Mouse (Mus musculus) liver, embryonic 14.5 days (tissue): ENCODE data around the gene Tor4a. TPM values are rescaled to one million over a fixed set of nuclear protein-coding genes. Genes with fewer than 3 reads are reported as not detected.

Experiments
- ATAC-seq: fragments of 200-750 bp; cut with Nextera tagmentation; 2 replicates; pipeline ENCODE4 v1.8.0; 2017; ENCODE audit warnings: moderate number of reproducible peaks, mild to moderate bottlenecking, moderate library complexity; ENCODE audit not compliant: insufficient read depth
- DNase-seq, 3 experiments: peaks; one replicate each; pipeline ENCODE4 v3.0.0-alpha.2; 2012 to 2013; ENCODE audit warnings: low read depth in 3 of 3, low spot score in 3 of 3
- H3K27ac ChIP-seq: fragments of 300-500 bp; sonication (generic); 2 replicates; pipeline ENCODE4 v1.5.1; 2014; ENCODE audit warnings: moderate library complexity, mild to moderate bottlenecking, control low read depth, inconsistent platforms
- H3K27me3 ChIP-seq: fragments of 300-500 bp; sonication (generic); 2 replicates; pipeline ENCODE4 v1.6.1; 2014; ENCODE audit warnings: mild to moderate bottlenecking, low read length, moderate library complexity; ENCODE audit not compliant: control insufficient read depth, insufficient read depth
- H3K36me3 ChIP-seq: fragments of 300-500 bp; sonication (generic); replicated peaks from 2 replicates; pipeline ENCODE4 v1.6.1; 2014; ENCODE audit warnings: low read depth; ENCODE audit not compliant: control insufficient read depth, insufficient read depth
- H3K4me1 ChIP-seq, 2 experiments: fragments of 200-500 bp in 1 of 2; fragments of 300-500 bp in 1 of 2; sonication (generic) in 1 of 2; replicated peaks; 2 replicates each; pipeline ENCODE4 v1.6.1; 2012 to 2014; ENCODE audit warnings: antibody characterized with exemption in 1 of 2, inconsistent platforms in 1 of 2, low read length in 1 of 2; ENCODE audit not compliant: control insufficient read depth in 2 of 2, insufficient read depth in 2 of 2
- H3K4me2 ChIP-seq: fragments of 300-500 bp; sonication (generic); 2 replicates; pipeline ENCODE4 v1.6.1; 2014; ENCODE audit warnings: low read depth, mild to moderate bottlenecking, control low read depth, moderate library complexity
- H3K4me3 ChIP-seq, 2 experiments: fragments of 200-500 bp in 1 of 2; fragments of 300-500 bp in 1 of 2; sonication (generic) in 1 of 2; 2 replicates each; pipeline ENCODE4 v1.5.1; 2012 to 2014; ENCODE audit warnings: low read depth in 2 of 2, low read length in 2 of 2, mild to moderate bottlenecking in 2 of 2, control low read depth in 1 of 2, inconsistent platforms in 1 of 2, moderate library complexity in 1 of 2; ENCODE audit not compliant: insufficient read depth in 1 of 2
- H3K9ac ChIP-seq: fragments of 300-500 bp; sonication (generic); replicated peaks from 2 replicates; pipeline ENCODE4 v1.6.1; 2014; ENCODE audit warnings: mild to moderate bottlenecking, control low read depth, moderate library complexity
- H3K9me3 ChIP-seq: fragments of 300-500 bp; sonication (generic); 2 replicates; pipeline ENCODE4 v1.6.1; 2016; ENCODE audit warnings: low read length, mixed read lengths; ENCODE audit not compliant: control insufficient read depth
- CTCF ChIP-seq: IDR thresholded peaks from 2 replicates; pipeline ENCODE4 v1.5.1; 2016; ENCODE audit warnings: antibody characterized with exemption, low read depth, control low read depth
- EP300 ChIP-seq: IDR thresholded peaks from 2 replicates; pipeline ENCODE4 v1.6.1; 2016; ENCODE audit warnings: antibody characterized with exemption, low read depth
- WGBS: fragments of 180-500 bp; shearing (Covaris S2); extraction: QIAGEN DNeasy Blood & Tissue Kit; methylation state at CpG from one replicate; pipeline ENCODE4 v1.1.7; 2014; ENCODE audit not compliant: insufficient replicate concordance; 5-methylcytosine and 5-hydroxymethylcytosine counted together
- polyA plus RNA-seq, 2 experiments: library from polyadenylated mRNA; depleted of rRNA in 1 of 2; stranded (reverse) in 1 of 2; unstranded in 1 of 2; fragments of >200 nt; fragmentation: Nextera tagmentation in 1 of 2; extraction: Ambion mirVana in 1 of 2; gene quantifications; 2 replicates each; pipeline versions ENCODE4 v1.2.1 to v1.2.3; 2012 to 2014

The Tor4a gene
- polyA plus RNA-seq, 2 experiments, result 3.7 to 4.9 TPM

GRCm38 (mm10) chr2:25236614-25237013 is 39.9 kb upstream of the Tor4a start, which contains the start of gene Rnf224:
Gene Rnf224, minus strand, starts transcription at chr2:25236787.
- peaks cover 7% of the 10 kb centered on the region for H3K27me3 ChIP-seq
- H3K9me3 ChIP-seq, result no peaks in the 10 kb centered on the region
- no peak within 1 kb of the TSS for H3K4me3 ChIP-seq
- H3K36me3 ChIP-seq, result no peaks in the 10 kb centered on the region
- ATAC-seq (no peak), DNase-seq (no peak)
- 25% methylated on average over 8 of the region's 8 CpGs for WGBS
- TF ChIP-seq CTCF (no peak), EP300 (no peak)
- H3K9ac ChIP-seq, result no peak within 1 kb of the TSS
- peaks cover 3 to 16% of the 10 kb centered on the region in 2 experiments for H3K4me1 ChIP-seq
- H3K4me2 ChIP-seq, result no peak within 1 kb of the TSS
- H3K27ac ChIP-seq, result no peak within 1 kb of the TSS

- peaks cover 0 to 5% of the 10 kb centered on the region in 2 experiments; a peak in 1 of 4 replicates for H3K4me1 ChIP-seq
- no peak overlapping the region for H3K4me3 ChIP-seq
- no peaks in the 10 kb centered on the region for H3K9me3 ChIP-seq
- H3K27ac ChIP-seq, result no peak overlapping the region
- no peaks in the 10 kb centered on the region for H3K36me3 ChIP-seq
- no peak overlapping the region for H3K4me2 ChIP-seq
- H3K27me3 ChIP-seq, result no peaks in the 10 kb centered on the region
- no peak overlapping the region for H3K9ac ChIP-seq
- DNase-seq (no peak), ATAC-seq (no peak)
- TF ChIP-seq CTCF (no peak), EP300 (no peak)
- WGBS, result 49% methylated on average over 5 of the region's 5 CpGs
These were observed 38.0 kb upstream of the Tor4a start for GRCm38 (mm10) chr2:25234551-25235220.

- 68% methylated on average over 3 of the region's 3 CpGs for WGBS
- no peak for TF ChIP-seq CTCF
- TF ChIP-seq EP300, result no peak
- H3K9me3 ChIP-seq, result no peaks in the 10 kb centered on the region
- H3K9ac ChIP-seq, result no peak within 1 kb of the TSS; the same call in 1 of the 2 replicates
- peaks cover 0 to 5% of the 10 kb centered on the region in 2 experiments; a peak in 1 of 4 replicates for H3K4me1 ChIP-seq
- DNase-seq (no peak), ATAC-seq (no peak)
- H3K4me2 ChIP-seq, result no peak within 1 kb of the TSS
- no peaks in the 10 kb centered on the region for H3K36me3 ChIP-seq
- no peak within 1 kb of the TSS for H3K27ac ChIP-seq
- H3K4me3 ChIP-seq, result no peak within 1 kb of the TSS
- H3K27me3 ChIP-seq, result no peaks in the 10 kb centered on the region
These were observed 37.4 kb upstream of the Tor4a start, which contains the start of gene Slc34a3 for GRCm38 (mm10) chr2:25234050-25234449. Gene Slc34a3, minus strand, starts transcription at chr2:25234364.

- Histone ChIP-seq H3K27me3 (no peaks in the 10 kb centered on the region), H3K4me1 (peaks cover 0 to 6% of the 10 kb centered on the region in 2 experiments; a peak in 1 of 4 replicates), H3K9me3 (no peaks in the 10 kb centered on the region), H3K36me3 (no peaks in the 10 kb centered on the region), H3K4me2 (no peak overlapping the region), H3K27ac (no peak overlapping the region), H3K9ac (no peak overlapping the region; the same call in 1 of the 2 replicates), H3K4me3 (no peak overlapping the region)
- 7% methylated on average over 4 of the region's 4 CpGs for WGBS
- TF ChIP-seq CTCF (no peak), EP300 (no peak)
- DNase-seq, result no peak
- no peak for ATAC-seq
These were observed 36.7 kb upstream of the Tor4a start for GRCm38 (mm10) chr2:25233421-25233820.

GRCm38 (mm10) chr2:25231038-25231437 is 34.4 kb upstream of the Tor4a start:
- no peaks in the 10 kb centered on the region for H3K9me3 ChIP-seq
- H3K27me3 ChIP-seq, result no peaks in the 10 kb centered on the region
- no peak for ATAC-seq

More at GRCm38 (mm10) chr2:25231038-25231437, 34.4 kb upstream of the Tor4a start:
- no peak for DNase-seq
- TF ChIP-seq CTCF (no peak), EP300 (no peak)
- no peaks in the 10 kb centered on the region for H3K36me3 ChIP-seq
- H3K4me1 ChIP-seq, result peaks cover 0 to 3% of the 10 kb centered on the region in 2 experiments; a peak in 2 of 4 replicates
- H3K4me3 ChIP-seq, result no peak overlapping the region
- no peak overlapping the region for H3K4me2 ChIP-seq
- H3K9ac ChIP-seq, result no peak overlapping the region
- H3K27ac ChIP-seq, result no peak overlapping the region
- WGBS, result 65% methylated on average over 12 of the region's 12 CpGs
